Mouse (Mus musculus) spleen, postnatal 14 days (tissue): ENCODE data around the gene H1f0.

ENCODE experiments used
- DNase-seq, 2 experiments: peaks; one replicate each; pipeline ENCODE4 v3.0.0; 2021 to 2022; ENCODE audit warnings: low spot score in 2 of 2

H1f0 gene

GRCm38 (mm10) chr15:79038331-79038730, 10.1 kb downstream of the H1f0 start:
- DNase-seq = no peak

- DNase-seq = peak; percentile 77 to 85
Measured at GRCm38 (mm10) chr15:79038853-79039252, 10.6 kb downstream of the H1f0 start.

- no peak for DNase-seq
Measured at GRCm38 (mm10) chr15:79040501-79041416, 12.5 kb downstream of the H1f0 start.

GRCm38 (mm10) chr15:79041585-79041984, 13.3 kb downstream of the H1f0 start, which contains the start of gene Galr3:
Gene Galr3, plus strand, starts transcription at chr15:79041885.
- no peak for DNase-seq

GRCm38 (mm10) chr15:79042721-79043491, 14.7 kb downstream of the H1f0 start:
- DNase-seq = no peak

GRCm38 (mm10) chr15:79044837-79045236, 16.6 kb downstream of the H1f0 start:
- no peak for DNase-seq

- DNase-seq = no peak
Measured at GRCm38 (mm10) chr15:79048186-79048585, 19.9 kb downstream of the H1f0 start.

- DNase-seq = no peak
Measured at GRCm38 (mm10) chr15:79050160-79050845, 22.1 kb downstream of the H1f0 start.

DNA sequence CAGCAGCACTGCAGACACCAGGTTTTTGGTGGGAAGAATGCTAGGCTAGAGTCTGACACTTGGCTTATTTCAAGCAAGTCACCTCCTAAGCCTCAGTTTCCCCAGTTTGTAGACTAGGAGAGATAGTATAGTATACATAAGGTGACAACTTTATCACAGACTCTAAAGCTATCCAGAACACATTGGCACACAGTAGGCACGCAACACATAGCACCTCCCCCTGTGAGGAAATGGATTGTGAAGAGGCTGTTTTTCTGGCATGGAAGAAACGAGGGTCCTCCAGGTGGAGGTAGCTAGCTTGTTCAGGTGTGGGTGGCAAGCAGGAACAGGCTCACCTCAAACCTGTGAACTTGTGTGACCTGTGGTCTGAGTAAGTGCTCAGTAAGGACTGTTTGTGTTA, 22.7 kb downstream of the H1f0 start:
- no peak for DNase-seq

GRCm38 (mm10) chr15:79051461-79052360, 23.5 kb downstream of the H1f0 start:
- no peak for DNase-seq

- DNase-seq = no peak
Measured at GRCm38 (mm10) chr15:79052366-79052765, 24.1 kb downstream of the H1f0 start.

DNA sequence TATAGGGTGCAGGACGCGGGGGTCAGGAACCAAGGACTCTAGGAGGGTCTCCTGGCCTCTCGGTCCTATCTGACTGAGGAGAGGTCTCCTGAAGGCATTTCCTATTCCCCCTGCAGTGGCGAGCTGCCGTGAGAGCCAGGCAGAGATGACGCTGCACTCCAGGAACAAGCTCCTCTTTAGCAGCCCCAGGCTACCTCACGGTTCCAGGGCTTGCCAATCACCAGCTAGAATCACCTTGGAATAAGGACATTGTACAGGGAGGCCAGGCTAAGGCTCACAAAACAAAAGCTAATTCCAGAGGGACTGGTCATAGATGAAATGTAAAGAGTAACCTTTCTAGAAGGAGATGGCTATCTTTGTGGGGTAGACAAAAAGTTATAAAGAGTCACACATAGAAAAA, 28.4 kb downstream of the H1f0 start:
- no peak for DNase-seq

DNA sequence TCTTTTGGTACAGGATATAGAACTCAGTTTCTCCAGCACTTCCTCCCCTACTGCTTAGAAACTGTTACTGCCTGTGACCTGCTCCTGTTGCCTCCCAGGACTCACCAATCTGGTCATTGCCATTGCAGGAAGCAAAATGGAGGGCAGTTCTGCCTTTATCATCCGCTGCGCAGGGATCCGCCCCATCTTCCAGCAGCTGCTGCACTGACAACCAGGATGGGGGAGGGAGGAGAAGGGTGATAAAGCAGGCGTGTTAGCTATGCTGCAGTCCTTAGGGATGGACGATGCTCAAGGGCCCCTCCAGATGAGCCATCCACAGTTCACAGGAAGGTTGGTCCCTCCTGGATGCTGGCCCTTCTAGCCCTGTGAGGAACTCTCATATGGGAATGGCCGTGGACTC, 29.6 kb downstream of the H1f0 start:
- DNase-seq = no peak

- no peak for DNase-seq
Measured at GRCm38 (mm10) chr15:79060887-79061565, 32.8 kb downstream of the H1f0 start.

DNA sequence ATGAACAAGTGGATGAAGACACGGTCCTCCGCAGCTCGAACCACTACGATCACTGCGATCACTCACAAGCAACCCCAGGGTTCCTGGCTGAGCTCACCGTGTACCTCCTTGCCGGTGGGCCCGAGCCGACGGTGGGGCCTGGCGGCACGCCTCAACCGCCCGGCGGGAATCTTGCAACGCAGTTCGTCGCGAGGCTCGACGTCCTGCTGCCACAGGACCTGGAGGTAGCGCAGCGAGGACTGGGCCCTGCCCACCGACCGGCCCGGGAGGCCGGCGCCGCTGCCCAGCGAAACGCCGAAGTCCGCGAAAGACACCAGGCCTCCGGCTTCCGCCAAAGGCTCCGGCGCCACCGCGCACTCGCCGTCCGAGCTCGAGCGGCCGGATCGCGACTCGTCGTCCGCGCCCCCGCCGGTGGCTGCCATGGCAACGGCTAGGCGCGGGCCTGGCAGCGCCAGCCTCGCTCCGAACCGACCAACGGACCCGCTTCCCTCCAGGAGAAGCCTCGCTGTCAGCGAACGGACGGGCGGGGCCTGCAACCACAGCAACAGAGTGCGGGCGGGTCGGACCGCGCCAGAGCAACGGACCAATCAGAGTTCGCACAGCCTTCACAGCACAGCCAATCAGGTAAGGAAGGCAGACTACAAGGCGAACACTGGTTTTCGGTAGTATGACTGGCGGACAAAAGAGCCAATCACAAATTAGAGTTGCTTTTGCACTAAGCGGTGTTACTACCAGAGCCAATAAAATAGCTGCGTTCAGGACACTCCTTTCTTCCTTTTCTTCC, 34.3 kb downstream of the H1f0 start, which contains the start of gene Ankrd54:
Gene Ankrd54, minus strand, starts transcription at position 518 of the 784 bp plus-strand sequence.
- peak; percentile 90 to 94 for DNase-seq

DNA sequence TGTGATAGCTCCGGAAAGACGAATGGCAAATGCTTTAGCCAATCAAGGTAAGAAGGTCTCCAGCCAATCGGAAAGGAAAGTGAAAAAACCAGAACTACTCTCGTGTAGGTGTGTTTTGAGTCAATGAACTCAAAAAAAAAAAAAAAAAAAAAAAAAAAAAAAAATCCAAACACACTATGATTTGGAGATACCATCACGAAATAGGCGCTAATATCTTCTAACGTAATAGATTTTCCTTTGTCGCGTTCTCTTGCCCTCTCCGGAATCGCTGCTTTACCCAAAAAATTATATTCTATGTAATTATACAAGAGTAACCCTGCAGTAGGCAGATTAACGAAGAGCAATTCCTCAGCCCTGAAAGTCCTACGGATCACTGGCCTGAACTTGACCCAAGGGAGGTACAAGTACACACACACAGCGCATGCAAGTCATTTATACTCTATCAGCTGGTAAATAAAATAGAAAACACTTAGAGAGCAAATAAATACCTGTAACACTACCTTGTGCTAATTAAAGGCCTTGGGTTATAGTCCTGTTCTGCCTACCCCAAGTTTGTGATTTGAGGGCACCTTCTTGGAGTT, 35.0 kb downstream of the H1f0 start:
- DNase-seq = no peak

DNA sequence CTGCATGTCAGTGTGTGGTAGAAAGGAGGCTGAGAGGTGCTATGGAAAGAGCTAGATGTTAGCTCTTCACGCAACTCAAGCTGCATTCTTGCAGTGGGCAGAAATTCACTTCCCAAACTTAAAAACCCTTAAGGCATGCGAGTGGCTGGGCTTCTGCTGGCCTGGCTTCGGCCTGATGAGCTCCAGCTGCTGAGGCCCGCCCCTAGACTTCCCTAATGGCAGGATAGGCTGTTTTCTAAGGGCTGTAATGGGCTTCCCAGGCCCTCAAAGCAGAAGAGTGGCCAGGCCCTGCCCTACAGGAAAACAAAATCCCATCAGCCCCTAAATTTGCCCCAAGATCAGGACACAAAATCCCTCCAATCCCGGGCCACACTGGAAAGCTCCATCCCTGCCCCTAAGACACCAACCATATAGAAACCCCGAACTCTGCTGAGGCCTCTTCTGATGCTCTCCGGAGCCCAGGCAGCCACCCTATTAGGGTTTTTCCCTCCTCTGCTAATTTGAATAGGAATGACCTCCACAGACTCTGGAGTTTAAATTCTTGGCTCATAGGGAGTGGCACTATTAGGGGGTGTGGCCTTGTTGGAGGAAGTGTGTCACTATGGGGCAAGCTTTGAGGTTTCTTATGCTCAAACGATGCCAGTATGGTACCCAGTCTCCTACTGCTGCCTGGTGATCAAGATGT, 37.0 kb downstream of the H1f0 start:
- no peak for DNase-seq

GRCm38 (mm10) chr15:79066276-79066675, 38.0 kb downstream of the H1f0 start:
- no peak for DNase-seq

GRCm38 (mm10) chr15:79067631-79068030, 39.4 kb downstream of the H1f0 start:
- no peak for DNase-seq
